Mouse (Mus musculus): ENCODE data around the gene Scamp2. TPM values are rescaled to one million over a fixed set of nuclear protein-coding genes. Genes with fewer than 3 reads are reported as not detected.
A peak's percentile ranks its signal among the peaks of the same experiment; 100 is the strongest.

Gene Scamp2
- polyA plus RNA-seq, 1 experiment from 2014 or later = 53.3 TPM

DNA sequence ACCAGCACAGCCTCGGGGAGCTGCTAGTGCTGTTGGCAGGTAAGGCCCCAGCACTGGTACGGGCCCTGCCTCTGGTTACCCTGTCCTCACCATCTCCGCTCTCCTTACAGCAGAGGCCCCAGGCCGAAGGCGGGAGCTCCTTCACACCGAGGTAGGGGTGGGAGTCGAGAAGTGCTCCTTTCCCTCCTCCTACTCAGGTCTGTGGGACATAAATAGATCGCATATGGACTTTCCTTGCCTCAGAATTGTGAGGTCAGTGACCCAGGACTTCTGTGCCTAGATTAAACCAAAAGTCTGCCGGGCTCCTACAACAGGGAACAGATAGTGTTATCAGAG, 33.4 kb downstream of the Scamp2 start:
- Histone ChIP-seq H3K27ac (ENCODE audit: low read depth, low read length) (no peak overlapping the region), H3K9ac (ENCODE audit: low read depth, low read length) (no peak overlapping the region), H3K36me3 (ENCODE audit: control insufficient read depth, insufficient read depth, low read length) (peaks cover 2% of the 10 kb centered on the region), H3K4me2 (no peak overlapping the region), H3K27me3 (ENCODE audit: control insufficient read depth, insufficient read depth, low read length) (no peaks in the 10 kb centered on the region), H3K4me1 (ENCODE audit: control insufficient read depth, insufficient read depth, low read length) (peaks cover 28% of the 10 kb centered on the region), H3K4me3 (ENCODE audit: low read depth, low read length) (no peak overlapping the region), H3K9me3 (replicated peaks; ENCODE audit: control insufficient read depth, low read length) (no peaks in the 10 kb centered on the region)
- no peak for ATAC-seq (replicated peaks; ENCODE audit: insufficient number of reproducible peaks, low FRiP score, low TSS enrichment)
- WGBS (ENCODE audit: insufficient replicate concordance) = 38% methylated on average over 9 of the region's 9 CpGs

- Histone ChIP-seq H3K4me1 (ENCODE audit: control insufficient read depth, insufficient read depth, low read length) (peaks cover 49% of the 10 kb centered on the region), H3K9ac (ENCODE audit: low read depth, low read length) (no peak overlapping the region), H3K4me3 (ENCODE audit: low read depth, low read length) (no peak overlapping the region), H3K4me2 (no peak overlapping the region), H3K27ac (ENCODE audit: low read depth, low read length) (no peak overlapping the region), H3K9me3 (replicated peaks; ENCODE audit: control insufficient read depth, low read length) (no peaks in the 10 kb centered on the region), H3K27me3 (ENCODE audit: control insufficient read depth, insufficient read depth, low read length) (no peaks in the 10 kb centered on the region), H3K36me3 (ENCODE audit: control insufficient read depth, insufficient read depth, low read length) (peaks cover 2% of the 10 kb centered on the region; the same call in 1 of the 2 replicates)
- no peak for ATAC-seq (replicated peaks; ENCODE audit: insufficient number of reproducible peaks, low FRiP score, low TSS enrichment)
- WGBS (ENCODE audit: insufficient replicate concordance) = 71% methylated on average over 8 of the region's 8 CpGs
These were observed 36.5 kb downstream of the Scamp2 start for GRCm38 (mm10) chr9:57597265-57597664.

GRCm38 (mm10) chr9:57597929-57598382, 37.2 kb downstream of the Scamp2 start:
- Histone ChIP-seq H3K27ac (ENCODE audit: low read depth, low read length) (no peak overlapping the region), H3K36me3 (ENCODE audit: control insufficient read depth, insufficient read depth, low read length) (no peaks in the 10 kb centered on the region; the same call in 1 of the 2 replicates), H3K4me3 (ENCODE audit: low read depth, low read length) (no peak overlapping the region), H3K4me1 (ENCODE audit: control insufficient read depth, insufficient read depth, low read length) (peaks cover 50% of the 10 kb centered on the region), H3K9ac (ENCODE audit: low read depth, low read length) (0 out of 2 replicates have a peak overlapping the region, but pooled peaks have one; percentile 52), H3K9me3 (replicated peaks; ENCODE audit: control insufficient read depth, low read length) (no peaks in the 10 kb centered on the region), H3K27me3 (ENCODE audit: control insufficient read depth, insufficient read depth, low read length) (no peaks in the 10 kb centered on the region), H3K4me2 (no peak overlapping the region)
- WGBS (ENCODE audit: insufficient replicate concordance) = 10% methylated on average over 4 of the region's 4 CpGs
- ATAC-seq (replicated peaks; ENCODE audit: insufficient number of reproducible peaks, low FRiP score, low TSS enrichment) = no peak

GRCm38 (mm10) chr9:57598851-57599563, 38.3 kb downstream of the Scamp2 start:
- Histone ChIP-seq H3K4me3 (ENCODE audit: low read depth, low read length) (no peak overlapping the region), H3K9me3 (replicated peaks; ENCODE audit: control insufficient read depth, low read length) (no peaks in the 10 kb centered on the region), H3K9ac (ENCODE audit: low read depth, low read length) (peak overlapping the region; percentile 2; the same call in 1 of the 2 replicates), H3K27me3 (ENCODE audit: control insufficient read depth, insufficient read depth, low read length) (0 out of 2 replicates have a peak, but pooled peaks cover 1% of the 10 kb centered on the region), H3K4me1 (ENCODE audit: control insufficient read depth, insufficient read depth, low read length) (peaks cover 48% of the 10 kb centered on the region), H3K27ac (ENCODE audit: low read depth, low read length) (no peak overlapping the region), H3K36me3 (ENCODE audit: control insufficient read depth, insufficient read depth, low read length) (no peaks in the 10 kb centered on the region), H3K4me2 (no peak overlapping the region)
- WGBS (ENCODE audit: insufficient replicate concordance) = 48% methylated on average over 8 of the region's 8 CpGs
- no peak for ATAC-seq (replicated peaks; ENCODE audit: insufficient number of reproducible peaks, low FRiP score, low TSS enrichment)

DNA sequence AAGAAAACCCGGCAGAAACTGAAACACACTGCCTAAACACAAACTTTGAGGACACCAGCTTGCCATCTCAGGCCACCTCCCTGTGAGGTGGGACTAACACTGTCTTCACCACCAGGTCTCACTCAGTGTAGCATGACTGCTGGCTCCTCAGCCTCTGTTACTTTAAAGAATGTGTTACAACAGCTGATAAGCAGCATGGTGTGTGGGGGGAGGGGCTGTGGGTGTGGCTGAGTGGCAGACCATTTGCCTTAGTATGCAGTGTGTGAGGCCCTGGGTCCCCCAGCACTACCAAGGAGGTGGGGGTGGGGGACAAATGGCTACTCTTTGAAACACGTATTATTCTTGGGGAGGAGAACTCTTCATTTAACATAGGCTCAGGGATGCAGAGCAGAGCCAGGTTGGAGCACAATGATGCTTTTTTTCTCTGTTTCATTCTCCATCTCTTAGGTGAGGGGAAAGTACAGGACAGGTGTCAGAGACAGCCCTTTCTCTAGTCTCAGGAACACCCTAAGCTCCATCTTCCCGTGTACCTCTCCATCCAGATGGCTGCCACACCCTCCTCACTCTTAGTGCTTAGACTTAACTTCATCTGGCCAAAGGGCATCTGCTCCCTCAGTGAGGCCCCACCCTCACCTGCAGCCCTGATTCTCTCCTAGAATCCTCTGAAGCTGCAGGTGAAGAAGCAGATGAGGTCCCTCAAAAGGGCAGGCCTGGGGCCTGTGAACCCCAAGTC, 40.0 kb downstream of the Scamp2 start:
- no peak overlapping the region for H3K27ac ChIP-seq (ENCODE audit: low read depth, low read length)
- WGBS (ENCODE audit: insufficient replicate concordance) = 3% methylated on average over 3 of the region's 3 CpGs
- peak; percentile 49; the same call in 1 of the 2 replicates for ATAC-seq (replicated peaks; ENCODE audit: insufficient number of reproducible peaks, low FRiP score, low TSS enrichment)
- 0 out of 2 replicates have a peak overlapping the region, but pooled peaks have one; percentile 1 for H3K9ac ChIP-seq (ENCODE audit: low read depth, low read length)
- no peaks in the 10 kb centered on the region for H3K9me3 ChIP-seq (replicated peaks; ENCODE audit: control insufficient read depth, low read length)
- H3K27me3 ChIP-seq (ENCODE audit: control insufficient read depth, insufficient read depth, low read length) = peaks cover 17% of the 10 kb centered on the region
- no peaks in the 10 kb centered on the region for H3K36me3 ChIP-seq (ENCODE audit: control insufficient read depth, insufficient read depth, low read length)
- peaks cover 42% of the 10 kb centered on the region for H3K4me1 ChIP-seq (ENCODE audit: control insufficient read depth, insufficient read depth, low read length)
- H3K4me3 ChIP-seq (ENCODE audit: low read depth, low read length) = no peak overlapping the region
- peak overlapping the region; percentile 22; the same call in 1 of the 2 replicates for H3K4me2 ChIP-seq

DNA sequence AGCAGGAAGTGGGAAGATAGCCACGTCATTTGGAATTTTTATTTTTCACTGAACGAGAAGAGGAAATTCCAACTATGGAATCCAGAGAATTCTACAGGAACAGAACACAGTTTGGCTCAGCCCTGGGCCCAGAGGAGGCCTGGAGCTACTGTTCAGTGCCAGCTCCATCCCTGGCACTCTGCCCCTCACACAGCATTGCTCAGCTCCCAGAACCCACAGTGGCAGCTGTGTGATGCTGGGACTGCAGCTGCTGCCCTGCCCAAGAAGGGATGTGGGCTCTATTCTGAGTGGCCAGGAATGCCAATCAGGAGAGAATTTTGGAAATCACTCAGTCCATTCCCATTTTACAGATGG, 40.6 kb downstream of the Scamp2 start:
- H3K4me3 ChIP-seq (ENCODE audit: low read depth, low read length) = no peak overlapping the region
- WGBS (ENCODE audit: insufficient replicate concordance) = 21% methylated on average over 2 of the region's 2 CpGs
- no peaks in the 10 kb centered on the region for H3K9me3 ChIP-seq (replicated peaks; ENCODE audit: control insufficient read depth, low read length)
- H3K9ac ChIP-seq (ENCODE audit: low read depth, low read length) = 0 out of 2 replicates have a peak overlapping the region, but pooled peaks have one; percentile 1
- no peak overlapping the region for H3K27ac ChIP-seq (ENCODE audit: low read depth, low read length)
- no peaks in the 10 kb centered on the region for H3K36me3 ChIP-seq (ENCODE audit: control insufficient read depth, insufficient read depth, low read length)
- H3K27me3 ChIP-seq (ENCODE audit: control insufficient read depth, insufficient read depth, low read length) = peaks cover 21% of the 10 kb centered on the region
- no peak for ATAC-seq (replicated peaks; ENCODE audit: insufficient number of reproducible peaks, low FRiP score, low TSS enrichment)
- no peak overlapping the region for H3K4me2 ChIP-seq
- H3K4me1 ChIP-seq (ENCODE audit: control insufficient read depth, insufficient read depth, low read length) = peaks cover 44% of the 10 kb centered on the region

GRCm38 (mm10) chr9:57602098-57602497, 41.4 kb downstream of the Scamp2 start:
- Histone ChIP-seq H3K9ac (ENCODE audit: low read depth, low read length) (no peak overlapping the region), H3K4me2 (no peak overlapping the region), H3K27ac (ENCODE audit: low read depth, low read length) (no peak overlapping the region), H3K4me3 (ENCODE audit: low read depth, low read length) (no peak overlapping the region), H3K4me1 (ENCODE audit: control insufficient read depth, insufficient read depth, low read length) (peaks cover 44% of the 10 kb centered on the region), H3K36me3 (ENCODE audit: control insufficient read depth, insufficient read depth, low read length) (no peaks in the 10 kb centered on the region), H3K9me3 (replicated peaks; ENCODE audit: control insufficient read depth, low read length) (no peaks in the 10 kb centered on the region), H3K27me3 (ENCODE audit: control insufficient read depth, insufficient read depth, low read length) (peaks cover 28% of the 10 kb centered on the region)
- ATAC-seq (replicated peaks; ENCODE audit: insufficient number of reproducible peaks, low FRiP score, low TSS enrichment) = no peak
- WGBS (ENCODE audit: insufficient replicate concordance) = 40% methylated on average over 8 of the region's 8 CpGs

DNA sequence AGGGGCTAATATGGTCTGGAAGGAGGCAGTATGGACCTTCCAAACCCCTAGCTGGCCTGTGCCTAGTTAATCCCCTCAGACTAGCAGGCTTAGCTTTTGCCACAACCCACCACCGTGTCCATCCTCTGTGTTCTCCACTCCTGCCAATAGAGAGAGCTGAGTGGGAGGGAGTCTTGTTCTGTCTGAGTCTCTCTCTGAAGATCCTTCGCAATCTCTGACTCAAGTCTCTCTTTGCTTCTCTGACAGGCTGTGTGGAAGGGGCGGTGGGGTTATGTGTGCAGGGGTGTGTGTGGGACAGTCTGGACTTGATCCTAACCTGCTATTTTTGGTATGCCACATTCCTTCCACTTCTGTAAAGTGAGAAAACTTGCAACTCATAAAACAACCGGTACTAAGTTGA, 44.1 kb downstream of the Scamp2 start:
- no peaks in the 10 kb centered on the region for H3K36me3 ChIP-seq (ENCODE audit: control insufficient read depth, insufficient read depth, low read length)
- H3K27ac ChIP-seq (ENCODE audit: low read depth, low read length) = no peak overlapping the region
- H3K9me3 ChIP-seq (replicated peaks; ENCODE audit: control insufficient read depth, low read length) = no peaks in the 10 kb centered on the region
- peaks cover 37% of the 10 kb centered on the region for H3K27me3 ChIP-seq (ENCODE audit: control insufficient read depth, insufficient read depth, low read length)
- WGBS (ENCODE audit: insufficient replicate concordance) = 68% methylated on average over 4 of the region's 4 CpGs
- no peak overlapping the region for H3K4me3 ChIP-seq (ENCODE audit: low read depth, low read length)
- H3K9ac ChIP-seq (ENCODE audit: low read depth, low read length) = no peak overlapping the region
- no peak overlapping the region for H3K4me2 ChIP-seq
- peaks cover 25% of the 10 kb centered on the region for H3K4me1 ChIP-seq (ENCODE audit: control insufficient read depth, insufficient read depth, low read length)
- no peak for ATAC-seq (replicated peaks; ENCODE audit: insufficient number of reproducible peaks, low FRiP score, low TSS enrichment)
